Mouse (Mus musculus) brain, adult 2 months (tissue): Measurements from ENCODE around the gene Atp6ap1l.
A peak's percentile ranks its signal among the peaks of the same experiment; 100 is the strongest.

Experiments
- DNase-seq: peaks from one replicate; pipeline ENCODE4 v3.0.0; 2011; ENCODE audit warnings: low read depth, low spot score

Gene Atp6ap1l

DNA sequence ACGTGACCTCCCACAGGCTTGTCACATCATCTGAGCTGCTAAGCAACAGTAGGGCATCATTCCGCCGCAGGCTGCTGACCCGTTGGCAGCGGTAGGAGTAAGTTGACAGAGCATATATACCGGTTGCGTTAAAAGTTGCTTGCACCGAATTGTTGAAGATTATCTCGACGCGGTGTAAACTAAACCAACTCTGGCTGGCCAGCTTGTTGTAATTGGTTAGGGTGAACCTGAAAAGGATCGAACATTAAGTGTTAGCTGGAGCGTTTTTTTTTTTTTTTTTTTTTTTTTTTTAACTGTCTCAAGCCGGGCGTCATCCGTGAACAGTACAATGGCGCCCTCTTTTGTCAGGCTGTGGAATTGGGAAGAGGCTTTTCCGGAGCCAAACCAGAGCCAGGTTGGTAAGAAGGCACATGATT is 18.6 kb downstream of the Atp6ap1l start:
- DNase-seq = peak; percentile 78

DNA sequence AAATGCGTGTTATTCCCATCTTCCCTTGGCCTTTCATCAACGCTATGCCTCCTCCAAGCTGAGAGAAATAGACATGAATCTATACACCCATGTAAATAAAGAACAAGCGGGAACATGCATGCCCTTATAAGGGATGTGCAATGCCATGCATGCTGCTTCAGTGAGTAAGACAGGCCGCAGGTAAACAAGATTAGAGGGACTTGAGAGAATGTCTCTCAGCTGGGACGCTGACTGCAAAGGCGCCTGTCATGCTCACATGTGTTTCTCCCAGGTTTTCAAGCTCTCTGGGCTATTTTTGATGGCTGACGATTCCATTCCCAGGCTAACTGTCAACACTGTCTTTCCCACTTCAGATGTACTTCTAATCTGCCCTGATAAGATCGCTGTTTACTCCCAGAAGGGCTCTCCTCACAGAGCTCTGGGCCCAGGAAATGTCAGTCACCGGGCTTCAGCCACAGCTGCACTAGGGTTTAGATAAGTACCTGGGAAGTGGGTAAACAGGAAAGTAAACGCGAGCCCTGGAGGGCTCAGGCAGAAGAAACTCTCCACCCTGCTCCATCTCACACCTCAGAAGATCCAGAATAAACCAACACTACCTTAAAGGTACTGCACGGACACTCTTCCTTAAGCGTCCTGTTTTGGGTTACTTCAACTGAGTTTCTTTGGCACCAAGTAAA is 19.2 kb downstream of the Atp6ap1l start:
- DNase-seq = no peak

DNA sequence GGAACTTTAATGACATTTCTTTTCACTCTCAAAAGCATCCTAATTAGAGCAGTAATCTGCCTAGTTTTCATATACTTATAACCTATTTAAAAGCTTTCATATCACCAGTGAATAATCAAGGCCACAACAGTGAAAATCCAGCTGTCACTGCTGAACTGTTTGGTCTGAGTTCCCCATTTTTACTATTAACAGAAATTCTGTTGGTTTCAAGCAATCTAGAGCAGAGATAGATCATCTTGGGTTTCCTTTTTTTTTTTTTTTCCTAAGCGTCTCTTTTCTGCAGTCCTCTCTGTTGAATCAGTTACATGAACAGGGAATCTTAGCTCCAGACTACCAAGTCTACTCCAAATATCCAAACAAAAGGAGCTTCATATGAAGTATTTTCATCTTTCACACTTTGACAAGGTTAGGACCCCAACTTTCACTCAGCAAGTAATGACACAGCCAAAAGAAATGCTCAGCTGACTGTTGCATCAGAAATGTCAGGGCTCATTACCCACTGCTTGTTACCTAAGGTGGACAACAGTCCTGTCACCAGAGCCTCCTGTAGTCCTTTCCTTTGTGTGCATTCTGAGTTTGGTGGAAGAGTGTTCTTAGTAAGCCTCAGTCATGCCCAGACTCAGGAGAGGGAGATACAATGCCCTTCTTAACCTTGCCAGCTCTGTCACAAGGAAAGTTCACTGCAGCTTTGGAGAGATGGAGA is 23.3 kb downstream of the Atp6ap1l start:
- no peak for DNase-seq

DNA sequence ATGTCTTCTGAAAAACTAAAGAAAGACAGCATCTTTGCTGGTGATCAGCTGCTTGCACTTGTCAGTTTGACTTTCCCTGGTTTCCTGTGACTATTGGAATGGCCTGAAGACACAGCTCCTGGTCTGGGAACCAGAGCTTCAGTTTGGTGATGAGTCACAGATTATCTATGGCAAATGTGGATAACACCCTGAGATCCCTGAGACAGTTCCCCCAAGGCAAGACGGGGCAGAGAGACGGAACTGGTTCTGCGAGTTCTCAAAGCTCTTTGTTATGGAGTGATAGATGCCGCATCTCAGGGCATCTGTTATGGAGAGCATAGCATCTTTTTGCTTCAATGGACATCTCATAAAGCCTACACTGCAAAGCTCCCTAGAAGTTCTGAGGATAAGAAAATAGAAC is 33.6 kb downstream of the Atp6ap1l start:
- DNase-seq = no peak

DNA sequence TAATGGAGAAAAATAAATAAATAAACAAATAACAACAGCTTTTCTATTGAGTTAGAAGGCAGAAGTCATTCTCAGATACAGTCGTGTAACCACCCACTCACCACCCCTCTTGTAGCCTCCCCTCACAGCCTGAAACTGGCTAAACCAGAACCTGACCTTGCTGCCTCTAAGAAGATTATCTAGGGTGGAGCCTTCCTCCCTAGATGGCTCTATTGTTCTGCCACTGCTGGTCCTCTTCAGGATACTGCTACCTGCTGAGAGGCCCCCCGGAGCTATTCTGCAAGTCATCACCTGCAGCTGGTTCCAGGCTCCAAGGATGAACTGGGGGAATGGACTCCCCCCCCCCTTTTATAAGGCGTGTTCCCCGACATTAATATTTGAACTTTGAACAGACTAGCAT is 36.0 kb downstream of the Atp6ap1l start:
- DNase-seq = no peak

DNA sequence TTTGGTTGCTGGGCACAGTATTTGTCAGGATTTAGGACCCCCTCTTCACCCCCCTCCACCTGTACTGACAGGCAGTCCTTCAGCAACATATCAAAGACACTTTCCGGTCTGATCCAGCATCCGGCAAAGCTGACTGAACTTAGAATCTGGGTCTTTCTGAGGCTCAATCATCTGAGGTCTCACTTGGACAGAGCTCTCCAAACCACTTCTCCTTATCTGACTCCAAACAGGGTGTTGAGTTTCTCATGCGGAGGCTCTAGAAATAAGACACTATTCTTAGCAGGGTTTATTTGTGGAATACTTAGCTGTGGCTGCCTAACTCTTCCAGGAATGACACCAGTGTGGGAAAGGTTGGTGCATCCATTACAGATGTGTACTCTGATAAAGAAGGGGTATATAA is 43.0 kb downstream of the Atp6ap1l start:
- DNase-seq = peak; percentile 6

DNA sequence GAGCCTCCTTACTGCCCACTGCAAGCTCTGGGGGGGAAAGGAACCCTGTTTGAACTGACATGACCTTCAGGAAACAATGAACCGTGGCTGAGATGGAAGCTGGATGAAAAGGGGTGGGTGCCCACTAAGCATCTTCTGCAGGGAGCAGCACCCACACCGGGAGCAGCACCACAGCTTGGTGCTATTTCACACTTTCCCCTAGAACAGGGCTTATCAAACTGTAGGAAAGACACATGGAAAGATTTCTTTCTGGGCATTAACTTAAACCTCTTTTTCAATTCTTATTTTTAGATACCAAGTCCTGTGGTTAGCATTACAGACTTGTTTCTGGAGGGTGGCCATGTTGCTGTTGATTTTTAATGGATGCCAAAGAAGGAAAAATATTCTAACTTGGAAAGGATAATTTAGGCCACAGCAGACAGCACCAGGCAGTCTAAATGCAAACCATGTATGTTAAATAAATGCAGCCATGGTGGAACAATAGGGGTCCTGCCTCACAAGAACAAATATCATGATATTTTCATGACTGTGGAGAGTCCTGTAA is 44.2 kb downstream of the Atp6ap1l start:
- DNase-seq = peak; percentile 20

DNA sequence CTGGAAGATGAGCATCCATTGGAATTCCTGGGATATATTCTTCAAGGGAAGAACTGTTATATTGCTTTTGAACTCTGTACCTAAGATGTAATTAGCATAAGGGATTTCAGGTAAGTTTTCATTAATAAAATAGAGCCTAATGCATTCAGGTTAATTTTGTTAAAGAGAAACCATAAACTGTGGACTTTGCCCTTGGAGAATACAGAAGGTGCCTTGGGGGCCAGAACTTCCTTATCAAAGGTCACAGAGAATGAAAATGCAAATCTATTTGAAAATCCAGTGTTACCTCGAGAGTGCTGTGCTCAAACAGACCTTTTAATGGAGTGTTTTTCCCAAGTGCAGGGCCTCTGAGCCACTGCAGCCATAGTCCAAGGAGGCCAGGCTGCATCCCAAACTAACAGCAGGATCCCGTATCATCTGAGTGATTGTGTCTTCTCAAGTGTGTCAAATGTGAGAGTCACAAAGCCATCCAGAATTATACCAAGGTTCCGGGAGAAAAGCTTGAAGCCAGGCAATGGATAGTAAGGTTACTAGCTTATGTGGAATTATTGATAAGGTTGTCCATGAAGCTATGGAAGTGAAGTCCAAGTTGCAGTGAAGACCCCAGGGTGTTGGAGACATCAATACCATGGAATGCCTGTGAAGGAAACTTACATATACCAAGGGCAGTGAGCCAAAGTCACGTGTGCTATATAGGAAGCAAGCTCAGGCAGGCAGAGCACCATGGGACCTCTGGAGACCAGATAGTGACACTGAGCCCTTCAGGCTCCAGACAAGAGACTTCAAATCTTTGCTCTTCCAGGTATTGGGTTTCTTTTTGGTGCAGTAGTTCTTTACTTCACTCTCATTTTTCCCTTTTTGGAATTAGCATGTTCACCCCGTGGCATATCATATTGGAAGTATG is 52.2 kb downstream of the Atp6ap1l start:
- no peak for DNase-seq

DNA sequence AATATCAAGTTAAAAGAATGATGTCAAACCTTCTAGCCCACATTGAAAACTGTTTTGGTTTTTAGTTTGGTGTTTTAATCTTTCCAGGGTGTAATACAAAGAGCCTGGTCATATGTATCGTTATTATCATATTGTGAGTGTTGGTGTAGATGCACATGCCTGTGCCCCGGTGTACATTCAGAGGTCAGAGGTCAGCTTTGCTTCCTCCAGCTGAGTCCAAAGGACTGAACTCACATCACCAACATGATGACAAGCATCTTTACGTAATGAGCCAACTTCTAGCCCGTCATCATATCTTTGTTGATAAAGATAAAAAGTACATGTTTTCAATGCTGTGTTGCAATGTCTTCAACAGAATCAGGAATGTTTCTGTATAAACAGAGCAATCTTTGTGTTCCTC is 53.4 kb downstream of the Atp6ap1l start:
- no peak for DNase-seq

DNA sequence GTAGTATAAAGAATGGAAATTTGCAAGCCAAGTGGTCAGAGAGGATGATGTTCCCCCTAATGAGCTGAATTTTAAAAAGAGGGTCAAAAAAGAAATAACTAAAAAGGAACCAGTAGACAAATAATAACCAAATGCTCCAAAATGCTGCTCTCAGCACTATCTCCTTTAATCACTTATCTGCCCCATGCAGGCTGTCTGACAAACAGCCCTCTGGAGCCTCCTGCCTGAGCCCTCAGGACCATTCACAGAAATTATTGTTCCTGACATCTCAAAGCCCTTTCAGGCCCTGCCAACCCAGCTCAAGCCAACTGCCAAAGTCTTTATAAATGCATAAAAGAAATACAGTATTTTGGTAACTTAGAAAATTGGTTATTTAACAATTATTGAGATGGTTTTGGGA is 61.0 kb downstream of the Atp6ap1l start:
- DNase-seq = no peak

DNA sequence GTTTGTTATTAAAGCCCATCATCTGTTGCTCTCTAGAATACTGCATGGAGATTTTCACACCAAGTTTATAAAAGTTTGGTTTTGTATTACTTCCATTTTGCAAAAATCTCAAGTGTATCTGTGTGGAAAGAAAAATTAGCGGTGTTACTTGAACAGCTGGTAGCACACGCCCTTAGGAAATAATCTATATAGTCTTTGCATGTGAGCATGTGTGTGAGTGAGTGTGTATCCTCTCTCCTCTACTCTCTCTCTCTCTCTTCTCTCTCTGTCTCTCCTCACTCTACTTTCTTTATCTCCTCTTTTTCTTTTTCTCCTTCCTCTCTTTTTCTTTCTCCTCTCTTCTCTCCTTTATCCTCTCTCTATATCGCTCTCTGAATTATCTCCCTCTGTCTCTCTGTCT is 61.7 kb downstream of the Atp6ap1l start:
- no peak for DNase-seq

DNA sequence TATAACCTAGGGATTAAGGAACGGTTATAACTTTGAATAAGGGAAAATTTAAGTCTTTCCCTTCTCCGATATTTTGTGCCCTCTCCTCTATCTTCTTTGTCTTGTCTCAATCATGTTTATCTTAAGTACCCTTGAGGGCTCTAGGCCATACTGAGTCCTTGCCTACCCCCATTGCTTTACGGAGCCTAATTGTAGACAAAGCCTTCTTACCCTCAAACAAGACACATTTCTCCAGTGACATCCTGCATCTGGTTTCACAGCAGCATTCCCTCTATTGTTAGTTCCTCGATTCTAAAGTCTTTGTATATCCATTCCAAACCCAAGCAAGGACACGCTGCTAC is 64.0 kb downstream of the Atp6ap1l start:
- no peak for DNase-seq

DNA sequence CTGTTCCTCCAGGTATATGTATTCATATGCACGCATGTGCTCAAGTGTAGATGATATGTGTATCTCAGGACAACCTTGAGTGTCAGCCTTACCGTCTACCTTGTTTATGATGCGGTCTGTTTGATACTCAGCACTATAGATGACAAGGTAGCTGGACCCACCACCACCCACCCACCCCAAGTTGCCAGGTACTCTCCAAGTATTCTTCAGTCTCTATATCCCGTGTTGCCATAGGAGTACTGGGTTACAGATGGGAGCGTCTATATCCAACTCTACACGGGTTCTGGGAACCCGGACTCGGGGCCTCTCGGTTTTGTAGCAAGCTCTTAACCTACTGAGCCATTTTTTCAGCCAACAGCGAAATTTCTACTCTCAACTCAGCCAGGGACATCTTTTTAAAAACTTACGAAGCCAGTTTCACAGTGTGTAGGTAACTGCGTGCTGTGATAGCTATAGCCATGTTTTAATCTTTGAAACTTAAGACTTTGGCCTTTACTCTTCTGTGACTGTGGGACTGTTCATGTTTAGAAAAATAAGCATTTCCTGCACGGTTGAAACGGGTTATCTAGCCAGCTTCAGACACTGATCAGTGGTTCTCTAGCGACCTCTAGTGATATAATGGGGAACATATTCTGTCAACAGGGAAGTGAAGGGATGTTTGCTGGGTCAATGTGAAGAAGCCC is 64.5 kb downstream of the Atp6ap1l start:
- peak; percentile 73 for DNase-seq

DNA sequence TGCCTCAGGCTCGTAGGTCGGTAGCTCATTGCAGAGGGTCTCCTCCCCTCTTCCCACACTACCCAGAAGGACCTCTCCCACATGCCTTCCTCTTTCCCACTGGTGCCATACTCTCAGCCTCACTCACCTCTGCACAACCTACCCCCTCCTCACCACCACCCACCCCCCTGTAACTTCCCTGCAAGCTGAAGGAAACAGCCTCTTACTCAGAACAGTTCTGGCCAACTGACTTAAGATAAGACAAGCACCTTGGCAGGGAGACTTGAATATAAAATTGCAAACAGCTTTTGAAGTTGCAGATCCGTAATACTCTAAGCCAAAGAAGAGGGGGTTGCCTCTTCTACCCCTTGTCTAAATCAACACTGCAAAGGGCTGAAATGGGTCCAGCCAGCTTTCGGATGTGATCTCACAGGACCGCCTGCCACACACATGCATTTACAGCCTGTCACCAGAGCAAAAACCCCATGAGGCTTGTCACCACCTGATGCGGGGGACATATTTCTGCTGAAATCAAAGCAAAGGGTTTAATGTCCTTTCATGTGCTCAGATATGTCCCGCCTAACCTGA is 71.4 kb downstream of the Atp6ap1l start:
- DNase-seq = no peak
